9 mouse cellular contexts compared by ENCODE assay signal in genomic region chr6:114041911-114042284, GRCm38 (mm10). TPM values are rescaled to one million over a fixed set of nuclear protein-coding genes. Genes with fewer than 3 reads are reported as not detected.
DNase-seq lines count a peak whose midpoint lies in the region; ATAC-seq lines count a peak whose summit lies in the region.
"Had no signal": no experiment of that assay in that cellular context is flagged by ENCODE, and none has a peak within 500 bp of the region (broad histone marks: within the 10 kb centered on the region; RNA-seq: fewer than 3 reads in every experiment).

No protein-coding gene starts in this region.

- H3K4me3 ChIP-seq in kidney, embryonic 14.5 days (ENCODE audit: low read length): peak overlapping the region; percentile 45
- H3K4me3 ChIP-seq in forebrain, embryonic 11.5 days (ENCODE audit: low read depth, low read length): peak overlapping the region; percentile 55
- peak overlapping the region; percentile 71 for H3K4me3 ChIP-seq in midbrain, embryonic 10.5 days

- DNase-seq in kidney, postnatal 14 days: no peak
- peak; percentile 47 for DNase-seq in adrenal gland, postnatal 25 days
- DNase-seq in forebrain, embryonic 11.5 days (ENCODE audit: low spot score): peak; percentile 57
- DNase-seq in midbrain, embryonic 10.5 days (ENCODE audit: low spot score): peak; percentile 20
- no peak for DNase-seq in testis, postnatal 10 days (ENCODE audit: low spot score)
- DNase-seq in layer of hippocampus, adult 18-20 months (ENCODE audit: low spot score in 2 of 2): no peak

- H3K36me3 ChIP-seq in kidney, embryonic 14.5 days (ENCODE audit: control insufficient read depth, insufficient read depth, low read length): no peaks in the 10 kb centered on the region
- H3K36me3 ChIP-seq in forebrain, embryonic 11.5 days (ENCODE audit: control insufficient read depth, insufficient read depth, low read length): no peaks in the 10 kb centered on the region
- no peaks in the 10 kb centered on the region for H3K36me3 ChIP-seq in midbrain, embryonic 10.5 days

- WGBS in kidney, embryonic 14.5 days: 3% methylated on average over 6 of the region's 52 CpGs
- WGBS in forebrain, embryonic 11.5 days: 5% methylated on average over 3 of the region's 52 CpGs
- WGBS in midbrain, embryonic 10.5 days: 3% methylated on average over 8 of the region's 52 CpGs

- no peaks in the 10 kb centered on the region for H3K4me1 ChIP-seq in kidney, embryonic 14.5 days (ENCODE audit: control insufficient read depth, insufficient read depth, low read length)
- H3K4me1 ChIP-seq in forebrain, embryonic 11.5 days (replicated peaks; ENCODE audit: control insufficient read depth, insufficient read depth, low read length): peaks cover 4% of the 10 kb centered on the region; the same call in 1 of the 2 replicates
- H3K4me1 ChIP-seq in midbrain, embryonic 10.5 days: peaks cover 15% of the 10 kb centered on the region

- ATAC-seq in kidney, embryonic 14.5 days (ENCODE audit: low FRiP score, low TSS enrichment): 0 out of 2 replicates have a peak, but pooled peaks have one; percentile 25
- ATAC-seq in forebrain, embryonic 11.5 days (replicated peaks; ENCODE audit: low FRiP score): 0 out of 2 replicates have a peak, but pooled peaks have one; percentile 30
- ATAC-seq in CD4-positive, CD25-positive, alpha-beta regulatory T cell, adult 4 months: no peak
- ATAC-seq: Patski had no signal

- H3K9ac ChIP-seq in kidney, embryonic 14.5 days (ENCODE audit: low read depth, low read length): peak overlapping the region; percentile 50; the same call in 1 of the 2 replicates
- H3K9ac ChIP-seq in forebrain, embryonic 11.5 days (ENCODE audit: low read length): peak overlapping the region; percentile 64

- no peaks in the 10 kb centered on the region for H3K9me3 ChIP-seq in kidney, embryonic 14.5 days (ENCODE audit: control insufficient read depth, low read length)
- no peaks in the 10 kb centered on the region for H3K9me3 ChIP-seq in forebrain, embryonic 11.5 days (ENCODE audit: control insufficient read depth, low read length)
- no peaks in the 10 kb centered on the region for H3K9me3 ChIP-seq in midbrain, embryonic 10.5 days (replicated peaks)

- H3K27ac ChIP-seq in kidney, embryonic 14.5 days (ENCODE audit: low read depth, low read length): no peak overlapping the region
- H3K27ac ChIP-seq in forebrain, embryonic 11.5 days (ENCODE audit: low read depth, low read length): no peak overlapping the region
- H3K27ac ChIP-seq in midbrain, embryonic 10.5 days (replicated peaks): no peak overlapping the region; the same call in 1 of the 2 replicates

- H3K27me3 ChIP-seq in kidney, embryonic 14.5 days (ENCODE audit: control insufficient read depth, insufficient read depth, low read length): peaks cover 48% of the 10 kb centered on the region
- H3K27me3 ChIP-seq in forebrain, embryonic 11.5 days (ENCODE audit: control insufficient read depth, insufficient read depth, low read length): peaks cover 27% of the 10 kb centered on the region
- H3K27me3 ChIP-seq in midbrain, embryonic 10.5 days (ENCODE audit: low read depth, poor library complexity, severe bottlenecking): peaks cover 75% of the 10 kb centered on the region

- H3K4me2 ChIP-seq in kidney, embryonic 14.5 days (replicated peaks; ENCODE audit: low read depth, low read length): peak overlapping the region; percentile 96
- peak overlapping the region; percentile 99 for H3K4me2 ChIP-seq in forebrain, embryonic 11.5 days (ENCODE audit: low read depth, low read length, severe bottlenecking)

RNA-seq across cellular contexts. Expression of gene Atp2b2, which starts 0.5 kb away (rescaled TPM):
- 0.29 and 0.47 TPM in 2 replicates for polyA plus RNA-seq in kidney, embryonic 14.5 days (2014; fragmentation: Nextera tagmentation; extraction: Ambion mirVana)
- total RNA-seq in adrenal gland, postnatal 25 days (2021): 3.8 and 8.1 TPM in 2 replicates
- 2.4 and 2.5 TPM in 2 replicates for polyA plus RNA-seq in forebrain, embryonic 11.5 days (2014; fragmentation: Nextera tagmentation; extraction: Ambion mirVana)
- polyA plus RNA-seq in midbrain, embryonic 10.5 days (2016; fragmentation: Nextera tagmentation; extraction: Ambion mirVana): 1.1 and 2.1 TPM in 2 replicates
- under 1 TPM in 1 of 2 experiments, not detected in 1; 0.14 TPM for polyA plus RNA-seq in CD4-positive, CD25-positive, alpha-beta regulatory T cell, adult 4 months (2017; shearing (Covaris generic))
- 100 to 1,000 TPM; 313 to 326 TPM for total RNA-seq in layer of hippocampus, adult 18-20 months (2021)

Comparison
In these comparisons a context has a peak if more than half of its experiments do, and no peak if none do; other contexts are left out.
1. DNase-seq: peak in adrenal gland, postnatal 25 days (single experiment), forebrain, embryonic 11.5 days (single experiment) and midbrain, embryonic 10.5 days (single experiment); none in kidney, postnatal 14 days (single experiment), testis, postnatal 10 days (single experiment) and layer of hippocampus, adult 18-20 months (0 of 2).
2. Peak in every context shown above with its lines, with median percentiles within 50 percentile points of each other: H3K4me3 ChIP-seq.